Mouse (Mus musculus): Measurements from ENCODE around the gene Serpina7.
A peak's percentile ranks its signal among the peaks of the same experiment; 100 is the strongest.

Serpina7 gene

DNA sequence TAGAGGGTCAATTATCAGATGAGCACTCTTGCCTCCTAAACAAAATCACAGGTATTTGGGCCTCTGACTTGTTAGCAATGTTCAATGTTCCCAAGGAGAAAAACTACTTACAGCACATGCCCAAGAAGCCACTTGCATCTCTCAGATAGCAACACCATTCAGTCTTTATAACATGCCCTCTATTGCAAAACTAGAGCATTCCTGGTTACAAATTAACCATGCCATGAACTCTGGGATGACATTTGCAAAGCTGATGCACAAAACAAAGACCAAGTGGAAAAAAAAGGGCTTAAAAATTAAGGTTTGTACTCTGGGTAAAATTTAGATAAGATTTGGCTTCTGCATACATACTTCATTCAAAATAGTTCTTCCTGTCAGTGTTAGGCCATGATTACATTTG lies at the start of gene Serpina7:
Serpina7 (minus strand) TSS at position 160 of the 400 bp plus-strand sequence.
- no peak for DNase-seq

DNA sequence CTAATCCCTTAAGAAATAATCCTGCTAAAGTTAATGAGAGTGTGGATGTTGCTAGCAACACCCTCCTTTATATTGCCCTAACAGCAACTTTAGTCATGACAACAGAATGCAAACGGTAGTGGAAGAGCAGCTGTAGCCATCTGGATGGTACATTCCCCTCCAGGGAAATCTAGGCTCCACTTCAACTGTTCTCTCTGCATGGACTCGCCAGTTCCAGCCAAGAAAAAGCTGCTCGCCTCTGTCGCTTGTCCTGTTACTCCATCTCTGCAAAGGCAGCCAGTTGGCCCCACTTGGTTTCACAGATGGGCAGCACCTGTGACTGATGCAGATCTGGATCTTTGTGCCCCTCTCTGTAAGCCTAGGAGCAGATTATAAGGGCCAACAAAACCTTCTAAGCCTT lies 49.0 kb upstream of the Serpina7 start:
- DNase-seq, result peak; percentile 22

- DNase-seq, result no peak
These were observed 12.2 kb upstream of the Serpina7 start for GRCm38 (mm10) chrX:139097197-139097596.

- no peak for DNase-seq
These were observed 907 bp upstream of the Serpina7 start, which contains the start of gene 4930513O06Rik for GRCm38 (mm10) chrX:139085943-139086342. Gene 4930513O06Rik, plus strand, starts transcription at chrX:139086243.

DNA sequence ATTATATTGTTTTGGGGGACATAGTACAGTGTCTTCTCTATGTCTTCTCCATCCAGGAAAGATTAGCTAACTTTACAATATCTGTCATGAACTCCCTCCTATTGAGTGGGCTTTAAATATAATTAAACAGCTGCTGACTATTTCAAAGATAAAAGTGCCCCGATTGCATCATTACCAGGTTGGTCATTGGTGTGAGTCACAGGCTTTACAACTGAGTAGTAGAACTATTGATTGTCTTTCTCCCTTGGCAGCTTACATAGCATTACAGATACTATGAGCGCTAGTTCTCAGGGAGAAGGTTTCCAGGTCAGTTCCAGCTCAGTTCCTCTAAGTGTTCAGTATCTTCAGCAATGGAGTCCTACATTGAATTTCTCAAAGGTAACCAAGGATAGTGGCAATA lies 6.5 kb downstream of the Serpina7 start:
- DNase-seq, result no peak

- DNase-seq, result no peak
These were observed 21.0 kb downstream of the Serpina7 start for GRCm38 (mm10) chrX:139064078-139064477.

DNA sequence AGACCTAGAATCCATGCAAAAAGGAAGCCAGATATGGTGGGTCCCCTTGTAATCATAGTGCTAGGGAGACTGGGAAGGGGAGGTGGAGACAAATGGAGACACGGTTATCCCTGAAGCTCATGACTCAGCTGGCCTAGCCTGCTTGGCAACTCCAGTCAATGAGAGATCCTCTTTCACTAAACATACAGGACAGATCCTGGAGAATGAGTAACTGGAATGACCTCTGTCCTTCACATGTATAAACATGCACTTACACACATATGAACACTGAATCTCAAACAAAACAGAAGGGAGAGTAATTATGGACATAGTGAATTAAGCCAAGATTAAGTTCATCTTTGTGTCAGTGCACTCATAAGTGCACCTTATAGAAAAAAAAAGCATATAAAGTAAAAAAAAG lies 31.9 kb downstream of the Serpina7 start:
- no peak for DNase-seq

GRCm38 (mm10) chrX:139051976-139052375 lies 33.1 kb downstream of the Serpina7 start:
- no peak for DNase-seq

DNA sequence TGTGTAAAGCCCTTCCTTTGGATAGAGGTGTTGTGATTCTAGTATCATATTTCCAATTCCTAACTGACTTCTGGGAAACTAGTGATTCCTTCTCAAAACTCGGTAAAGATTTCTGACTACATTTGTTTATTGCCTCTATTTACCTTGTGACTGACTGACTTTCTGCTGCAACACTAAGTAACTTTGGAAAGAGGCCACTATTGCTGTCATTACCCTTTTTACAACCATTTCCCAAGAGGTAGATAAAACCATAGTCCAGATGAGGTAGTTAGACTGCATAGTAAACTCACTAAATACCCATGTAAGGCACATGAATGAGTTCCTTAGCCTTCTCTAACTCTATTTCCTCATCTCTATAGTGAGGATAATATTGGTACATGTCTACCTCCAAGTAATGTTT lies 43.9 kb downstream of the Serpina7 start:
- DNase-seq, result no peak

- DNase-seq, result no peak
These were observed 45.7 kb downstream of the Serpina7 start for GRCm38 (mm10) chrX:139039314-139039713.

- no peak for DNase-seq
These were observed 47.4 kb downstream of the Serpina7 start for GRCm38 (mm10) chrX:139037666-139038065.

All from kidney, postnatal 10 days (tissue).